Mouse (Mus musculus): ENCODE data around the gene Kctd20. TPM values are rescaled to one million over a fixed set of nuclear protein-coding genes. Genes with fewer than 3 reads are reported as not detected.

The Kctd20 gene
- polyA plus RNA-seq (2015; fragmentation: Nextera tagmentation; extraction: Ambion mirVana): 62.8 and 66.8 TPM in 2 replicates

DNA sequence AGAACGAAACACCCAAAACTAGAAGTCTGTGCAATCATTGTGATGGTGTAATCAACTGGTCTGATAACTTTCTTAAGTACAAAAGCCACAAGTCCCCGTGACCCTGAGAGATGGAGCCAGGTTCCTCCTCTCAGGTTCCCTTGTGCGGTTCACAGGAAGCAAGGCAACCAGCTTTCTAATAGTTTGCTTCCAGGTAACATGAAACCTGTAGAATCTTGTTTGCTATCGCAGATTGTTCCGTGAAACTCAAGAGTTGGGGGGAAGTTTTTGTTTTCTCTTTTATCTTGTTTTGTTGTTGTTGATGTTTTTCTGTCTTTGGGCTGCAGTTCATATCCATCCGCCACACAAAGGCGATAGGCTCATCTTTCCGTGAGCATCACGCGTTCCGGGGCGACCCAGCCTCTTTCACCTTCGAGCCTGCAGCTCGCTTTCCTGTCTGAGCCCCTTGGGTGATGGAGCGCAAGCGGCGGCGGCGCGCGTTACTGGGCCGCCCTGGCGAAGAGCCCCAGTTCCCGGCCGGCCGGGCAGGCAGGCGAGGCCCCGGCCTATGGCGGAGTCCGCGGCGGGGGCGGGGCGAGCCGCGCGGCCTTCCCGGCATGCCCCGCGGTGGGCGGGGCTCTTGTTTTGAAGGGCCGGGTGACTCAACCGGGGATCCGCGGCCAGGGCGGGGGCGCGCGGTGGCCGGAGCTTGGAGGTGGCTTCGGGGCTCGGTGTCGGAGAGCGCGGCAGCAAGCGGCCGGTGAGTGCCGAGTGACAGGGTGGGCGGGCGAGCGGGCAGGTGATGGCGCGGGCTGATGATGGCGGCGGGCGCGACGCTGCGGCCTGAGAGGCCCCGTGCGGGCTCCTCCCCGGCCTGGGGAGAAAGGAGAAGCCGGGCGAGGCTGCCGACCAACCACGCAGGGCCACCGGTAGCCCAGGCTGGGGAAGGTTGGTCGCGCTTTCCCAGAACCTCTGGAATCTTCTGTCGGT, at the start of gene Kctd20:
Gene Kctd20, plus strand, starts transcription at position 120 of the 969 bp plus-strand sequence.

DNA sequence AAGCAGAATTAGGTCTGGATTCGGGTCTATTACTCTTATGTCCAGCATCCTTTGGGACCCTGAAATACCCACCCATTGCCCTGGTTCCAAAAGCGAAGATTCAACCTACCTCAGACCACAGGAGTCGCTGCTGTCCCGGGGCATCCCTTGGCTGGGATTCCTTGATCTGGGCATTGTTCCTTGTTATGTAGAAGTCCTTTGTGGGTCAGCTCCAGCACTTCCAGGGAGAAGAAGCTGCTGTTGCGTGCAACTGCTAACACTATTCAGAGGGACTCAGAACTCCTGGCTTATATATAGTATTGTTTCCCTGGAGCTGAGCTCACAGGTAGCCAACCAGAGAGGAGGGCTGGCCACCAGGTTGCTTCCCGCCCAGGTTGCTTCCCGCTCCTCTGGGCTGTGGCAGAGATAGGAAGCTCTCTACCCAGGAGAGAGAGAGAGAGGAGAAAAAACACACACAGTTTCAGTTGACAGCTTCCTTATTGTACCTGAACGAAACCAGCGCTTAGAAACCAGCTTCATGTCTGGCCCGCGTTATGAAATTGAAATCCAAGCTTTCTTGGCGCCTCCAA, 36.6 kb upstream of the Kctd20 start, which contains the start of gene 4930539E08Rik:
Gene 4930539E08Rik, minus strand, starts transcription at position 265 of the 569 bp plus-strand sequence.

DNA sequence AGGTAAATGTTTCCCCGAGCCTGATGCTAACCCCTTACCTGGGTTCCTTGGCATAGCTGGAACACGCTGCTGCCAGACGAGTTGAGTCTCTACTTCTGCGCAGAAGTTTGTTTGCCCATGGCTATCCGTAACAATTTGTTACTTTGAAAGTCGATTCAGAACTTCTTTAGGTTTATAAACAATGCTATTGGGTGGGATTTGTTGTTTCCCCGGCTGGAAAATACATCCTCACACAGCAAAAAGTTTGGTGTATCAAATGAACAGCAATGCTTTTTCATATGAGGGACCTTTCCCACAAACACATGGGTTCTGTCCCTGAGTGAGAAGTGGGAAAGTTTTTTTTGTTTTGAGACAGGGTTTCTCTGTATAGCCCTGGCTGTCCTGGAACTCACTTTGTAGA, 8.0 kb upstream of the Kctd20 start, which contains the start of gene Pxt1:
Gene Pxt1, minus strand, starts transcription at position 101 of the 400 bp plus-strand sequence.

DNA sequence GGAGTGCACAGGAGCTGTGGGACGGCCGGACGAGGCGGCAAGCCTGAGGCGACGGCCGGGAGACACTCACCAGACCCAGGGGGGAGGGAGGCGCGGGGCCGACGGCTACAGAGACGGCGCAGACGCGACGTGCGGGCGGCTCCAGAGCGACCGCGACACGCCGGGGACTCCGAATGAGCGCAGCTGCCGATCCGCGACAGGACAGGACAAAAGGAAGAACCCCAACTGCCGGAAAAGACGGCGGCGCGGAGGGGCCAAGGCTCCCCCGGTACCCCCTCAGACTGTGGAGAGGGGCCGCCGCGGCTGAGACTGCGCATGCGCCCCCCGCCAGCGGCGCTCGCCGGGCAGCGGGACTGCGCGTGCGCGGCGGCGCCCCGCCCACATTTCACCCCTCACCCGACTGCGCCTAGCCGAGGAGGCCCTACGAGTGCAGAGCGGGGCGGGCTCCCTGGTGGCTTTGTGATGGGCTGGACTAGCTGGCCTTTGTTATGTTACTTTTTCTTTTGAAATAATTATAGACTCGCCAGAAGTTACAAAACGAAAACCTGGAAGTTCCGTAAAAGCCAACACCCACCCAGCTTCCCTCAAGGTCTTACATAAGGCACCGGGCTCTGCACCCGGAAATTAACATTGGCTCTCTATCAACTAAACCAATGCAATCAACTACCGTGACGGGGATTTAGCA, 56.0 kb downstream of the Kctd20 start, which contains the start of gene Stk38:
Gene Stk38, minus strand, starts transcription at position 355 of the 685 bp plus-strand sequence.

Other genes with a start within 250 kb of the Kctd20 start
- gene AC170998.1, start 225.9 kb upstream of the Kctd20 start, polyA plus RNA-seq (2015; fragmentation: Nextera tagmentation; extraction: Ambion mirVana): 3.1 and 3.6 TPM in 2 replicates
- 27.5 and 39.9 TPM in 2 replicates for gene Mapk13, start 182.7 kb upstream of the Kctd20 start, polyA plus RNA-seq (2015; fragmentation: Nextera tagmentation; extraction: Ambion mirVana)
- 52.0 and 59.2 TPM in 2 replicates for gene Brpf3, start 150.9 kb upstream of the Kctd20 start, polyA plus RNA-seq (2015; fragmentation: Nextera tagmentation; extraction: Ambion mirVana)
- 0.29 and 0.34 TPM in 2 replicates for gene Pnpla1, start 93.5 kb upstream of the Kctd20 start, polyA plus RNA-seq (2015; fragmentation: Nextera tagmentation; extraction: Ambion mirVana)
- 0.10 and 0.13 TPM in 2 replicates for gene 4930539E08Rik, start 36.6 kb upstream of the Kctd20 start, polyA plus RNA-seq (2015; fragmentation: Nextera tagmentation; extraction: Ambion mirVana)
- gene Pxt1, start 8.1 kb upstream of the Kctd20 start, polyA plus RNA-seq (2015; fragmentation: Nextera tagmentation; extraction: Ambion mirVana): 0.46 and 1.0 TPM in 2 replicates
- gene Stk38, start 56.0 kb downstream of the Kctd20 start, polyA plus RNA-seq (2015; fragmentation: Nextera tagmentation; extraction: Ambion mirVana): 69.3 and 77.0 TPM in 2 replicates
- gene Srsf3, start 80.7 kb downstream of the Kctd20 start, polyA plus RNA-seq (2015; fragmentation: Nextera tagmentation; extraction: Ambion mirVana): 364 and 382 TPM in 2 replicates
- 9.1 and 9.8 TPM in 2 replicates for gene Cdkn1a, start 139.0 kb downstream of the Kctd20 start, polyA plus RNA-seq (2015; fragmentation: Nextera tagmentation; extraction: Ambion mirVana)
- gene Rab44, start 162.2 kb downstream of the Kctd20 start, polyA plus RNA-seq (2015; fragmentation: Nextera tagmentation; extraction: Ambion mirVana): 14.4 and 21.6 TPM in 2 replicates

Data from spleen, postnatal 0 days (tissue).